Mouse (Mus musculus) stomach, embryonic 14.5 days (tissue): ENCODE data around the gene Klk1b1. TPM values are rescaled to one million over a fixed set of nuclear protein-coding genes. Genes with fewer than 3 reads are reported as not detected.
A peak's percentile ranks its signal among the peaks of the same experiment; 100 is the strongest.

Experiments used
- ATAC-seq: fragments of 200-750 bp; cut with Nextera tagmentation; 2 replicates; pipeline ENCODE4 v1.8.0; 2017; ENCODE audit warnings: low read depth, moderate TSS enrichment; ENCODE audit not compliant: insufficient number of reproducible peaks, insufficient read depth, low FRiP score
- H3K27ac ChIP-seq: fragments of 300-500 bp; sonication (generic); 2 replicates; pipeline ENCODE4 v1.5.1; 2014; ENCODE audit warnings: mild to moderate bottlenecking, low read length, moderate library complexity, mixed read lengths
- H3K27me3 ChIP-seq: fragments of 300-500 bp; sonication (generic); 2 replicates; pipeline ENCODE4 v1.6.1; 2014; ENCODE audit warnings: low read length, control low read depth, mixed read lengths; ENCODE audit not compliant: control insufficient read depth, insufficient read depth
- H3K36me3 ChIP-seq: fragments of 300-500 bp; sonication (generic); 2 replicates; pipeline ENCODE4 v1.6.1; 2014; ENCODE audit warnings: mild to moderate bottlenecking, control low read depth, low read length, moderate library complexity, mixed read lengths; ENCODE audit not compliant: control insufficient read depth, insufficient read depth
- H3K4me1 ChIP-seq: fragments of 300-500 bp; sonication (generic); 2 replicates; pipeline ENCODE4 v1.6.1; 2014; ENCODE audit warnings: low read length, control low read depth, mixed read lengths; ENCODE audit not compliant: control insufficient read depth, insufficient read depth
- H3K4me2 ChIP-seq: fragments of 300-500 bp; sonication (generic); replicated peaks from 2 replicates; pipeline ENCODE4 v1.6.1; 2014; ENCODE audit warnings: low read depth, low read length, control low read depth
- H3K4me3 ChIP-seq: fragments of 300-500 bp; sonication (generic); 2 replicates; pipeline ENCODE4 v1.5.1; 2014; ENCODE audit warnings: low read depth, low read length, control low read depth
- H3K9ac ChIP-seq: fragments of 300-500 bp; sonication (generic); replicated peaks from 2 replicates; pipeline ENCODE4 v1.6.1; 2014; ENCODE audit warnings: low read depth, mild to moderate bottlenecking, control low read depth, low read length, moderate library complexity, mixed read lengths
- H3K9me3 ChIP-seq: fragments of 300-500 bp; sonication (generic); 2 replicates; pipeline ENCODE4 v1.6.1; 2016; ENCODE audit warnings: low read depth, low read length, control low read depth; ENCODE audit not compliant: control insufficient read depth
- WGBS: fragments of 180-500 bp; shearing (Covaris S2); extraction: QIAGEN DNeasy Blood & Tissue Kit; methylation state at CpG from one replicate; pipeline ENCODE4 v1.1.7; 2014; 5-methylcytosine and 5-hydroxymethylcytosine counted together
- polyA plus RNA-seq: library from polyadenylated mRNA; unstranded; fragments of >200 nt; fragmentation: Nextera tagmentation; extraction: Ambion mirVana; gene quantifications from 2 replicates; pipeline ENCODE4 v1.2.1, GENCODE M21; 2014

Gene Klk1b1
- polyA plus RNA-seq = not detected in 2 replicates

GRCm38 (mm10) chr7:43966451-43966850 is at the start of gene Klk1b1:
TSS of gene Klk1b1 (plus strand) at chr7:43966751.
- Histone ChIP-seq H3K9me3 (no peaks in the 10 kb centered on the region), H3K36me3 (no peaks in the 10 kb centered on the region), H3K9ac (no peak within 1 kb of the TSS), H3K4me1 (no peaks in the 10 kb centered on the region), H3K4me2 (no peak within 1 kb of the TSS), H3K4me3 (no peak within 1 kb of the TSS), H3K27ac (no peak within 1 kb of the TSS), H3K27me3 (no peaks in the 10 kb centered on the region)
- ATAC-seq = no peak
- 69% methylated on average over 3 of the region's 3 CpGs for WGBS

GRCm38 (mm10) chr7:43918426-43918825 is 48.1 kb upstream of the Klk1b1 start:
- Histone ChIP-seq H3K4me2 (no peak overlapping the region), H3K9ac (no peak overlapping the region), H3K27me3 (no peaks in the 10 kb centered on the region), H3K27ac (no peak overlapping the region), H3K9me3 (no peaks in the 10 kb centered on the region), H3K4me1 (no peaks in the 10 kb centered on the region), H3K36me3 (no peaks in the 10 kb centered on the region), H3K4me3 (no peak overlapping the region)
- WGBS = 84% methylated on average over 13 of the region's 13 CpGs
- no peak for ATAC-seq

GRCm38 (mm10) chr7:43918871-43919270 is 47.7 kb upstream of the Klk1b1 start:
- ATAC-seq = no peak
- Histone ChIP-seq H3K27me3 (no peaks in the 10 kb centered on the region), H3K27ac (no peak overlapping the region), H3K4me1 (no peaks in the 10 kb centered on the region), H3K4me2 (no peak overlapping the region), H3K9ac (no peak overlapping the region), H3K4me3 (no peak overlapping the region), H3K36me3 (no peaks in the 10 kb centered on the region), H3K9me3 (no peaks in the 10 kb centered on the region)
- WGBS = 77% methylated on average over 8 of the region's 8 CpGs

- Histone ChIP-seq H3K27me3 (no peaks in the 10 kb centered on the region), H3K4me1 (no peaks in the 10 kb centered on the region), H3K4me2 (no peak overlapping the region), H3K9me3 (no peaks in the 10 kb centered on the region), H3K36me3 (no peaks in the 10 kb centered on the region), H3K9ac (no peak overlapping the region), H3K4me3 (no peak overlapping the region), H3K27ac (no peak overlapping the region)
- WGBS = 28% methylated on average over 14 of the region's 14 CpGs
- ATAC-seq = peak; percentile 86
These were observed 46.7 kb upstream of the Klk1b1 start for GRCm38 (mm10) chr7:43919559-43920451.

- no peak overlapping the region for H3K4me2 ChIP-seq
- WGBS = 89% methylated on average over 3 of the region's 3 CpGs
- H3K36me3 ChIP-seq = no peaks in the 10 kb centered on the region
- no peak overlapping the region for H3K4me3 ChIP-seq
- H3K4me1 ChIP-seq = no peaks in the 10 kb centered on the region
- no peak overlapping the region for H3K9ac ChIP-seq
- no peak for ATAC-seq
- H3K27me3 ChIP-seq = no peaks in the 10 kb centered on the region
- H3K9me3 ChIP-seq = no peaks in the 10 kb centered on the region
- H3K27ac ChIP-seq = no peak overlapping the region
These were observed 46.0 kb upstream of the Klk1b1 start for GRCm38 (mm10) chr7:43920582-43920981.

GRCm38 (mm10) chr7:43921087-43921486 is 45.5 kb upstream of the Klk1b1 start:
- H3K9me3 ChIP-seq = no peaks in the 10 kb centered on the region
- no peaks in the 10 kb centered on the region for H3K4me1 ChIP-seq
- 78% methylated on average over 6 of the region's 6 CpGs for WGBS
- no peak overlapping the region for H3K9ac ChIP-seq
- no peak for ATAC-seq
- no peak overlapping the region for H3K27ac ChIP-seq
- H3K4me3 ChIP-seq = no peak overlapping the region
- H3K4me2 ChIP-seq = no peak overlapping the region
- no peaks in the 10 kb centered on the region for H3K27me3 ChIP-seq
- H3K36me3 ChIP-seq = no peaks in the 10 kb centered on the region

- Histone ChIP-seq H3K4me3 (no peak overlapping the region), H3K9me3 (no peaks in the 10 kb centered on the region), H3K36me3 (no peaks in the 10 kb centered on the region), H3K4me2 (no peak overlapping the region), H3K27me3 (no peaks in the 10 kb centered on the region), H3K27ac (no peak overlapping the region), H3K4me1 (no peaks in the 10 kb centered on the region), H3K9ac (no peak overlapping the region)
- 80% methylated on average over 2 of the region's 2 CpGs for WGBS
- no peak for ATAC-seq
These were observed 44.6 kb upstream of the Klk1b1 start for GRCm38 (mm10) chr7:43921941-43922340.

GRCm38 (mm10) chr7:43925985-43926384 is 40.6 kb upstream of the Klk1b1 start:
- no peak overlapping the region for H3K4me3 ChIP-seq
- no peak overlapping the region for H3K4me2 ChIP-seq
- H3K9ac ChIP-seq = no peak overlapping the region
- 71% methylated on average over 5 of the region's 5 CpGs for WGBS
- no peak for ATAC-seq
- H3K36me3 ChIP-seq = no peaks in the 10 kb centered on the region
- H3K9me3 ChIP-seq = no peaks in the 10 kb centered on the region
- H3K27ac ChIP-seq = no peak overlapping the region
- no peaks in the 10 kb centered on the region for H3K27me3 ChIP-seq
- no peaks in the 10 kb centered on the region for H3K4me1 ChIP-seq
